Mouse (Mus musculus): ENCODE measurements around the gene Ect2.

Ect2 gene

DNA sequence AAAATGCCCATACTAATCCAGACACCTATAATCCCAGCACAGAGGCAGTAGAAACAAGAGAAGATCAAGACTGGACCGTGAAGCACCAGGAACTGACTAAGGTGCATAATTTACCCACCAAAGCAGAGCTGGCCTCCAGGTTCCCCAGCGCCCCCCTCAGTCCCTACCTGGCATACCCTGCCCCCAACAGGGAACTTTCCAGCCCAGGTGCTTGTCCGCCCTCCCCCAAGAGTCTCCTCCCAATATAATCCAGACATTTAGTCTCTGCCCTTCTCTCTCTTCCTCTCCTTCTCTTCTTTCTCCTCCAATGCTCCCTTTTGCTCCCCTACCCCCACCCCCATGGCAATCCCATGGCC, 2.9 kb upstream of the Ect2 start:
- DNase-seq (ENCODE audit: low spot score in 2 of 2): no peak

- DNase-seq (ENCODE audit: low spot score in 2 of 2): no peak
These were observed 2.3 kb upstream of the Ect2 start for GRCm38 (mm10) chr3:27155856-27156593.

GRCm38 (mm10) chr3:27155051-27155855, 1.6 kb upstream of the Ect2 start:
- DNase-seq (ENCODE audit: low spot score in 2 of 2): no peak

DNA sequence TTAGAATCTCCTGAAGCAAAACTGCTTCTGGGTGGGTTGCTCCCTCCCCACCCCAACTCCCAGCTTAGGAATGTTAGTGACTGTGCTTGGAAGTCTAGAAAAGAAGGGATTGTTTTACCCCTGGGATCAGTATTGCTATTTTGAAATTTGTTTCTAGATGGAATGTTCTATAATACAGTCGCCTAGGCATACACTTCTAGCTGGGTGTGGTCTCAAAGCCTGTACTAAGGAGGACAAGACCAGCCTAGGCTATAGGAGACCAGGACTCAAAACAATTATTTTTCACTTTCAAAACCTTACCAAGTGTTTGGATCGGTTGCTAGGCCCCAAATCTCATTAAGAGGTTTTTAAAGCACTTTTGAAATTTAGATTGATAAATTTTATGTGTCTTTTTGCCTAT, 602 bp upstream of the Ect2 start:
- DNase-seq (ENCODE audit: low spot score in 2 of 2): no peak

DNA sequence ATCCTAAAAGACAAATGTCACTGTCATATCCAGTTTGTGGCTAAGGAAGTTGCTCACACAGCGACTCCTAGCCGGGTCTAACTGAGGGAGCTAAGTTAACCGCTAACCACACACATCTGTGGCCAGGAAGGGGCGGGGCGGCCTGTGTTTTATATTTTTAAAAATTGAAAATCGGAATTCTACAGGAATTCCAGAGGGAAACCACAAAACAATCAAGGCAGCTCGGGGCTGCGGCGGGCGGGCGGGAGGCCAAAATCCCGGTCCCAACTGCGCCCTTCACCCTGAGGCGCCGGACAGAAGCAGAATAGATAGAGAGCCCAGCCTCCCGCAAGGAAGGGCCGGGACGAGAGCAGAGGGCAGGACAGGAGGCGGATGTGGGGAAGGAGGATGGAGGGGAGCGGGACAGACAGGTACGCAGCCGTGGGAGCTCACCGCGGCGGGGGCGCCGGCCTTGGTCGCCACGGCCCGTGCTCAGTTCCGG, 447 bp downstream of the Ect2 start:
- peak; percentile 3 to 7 for DNase-seq (ENCODE audit: low spot score in 2 of 2)

DNA sequence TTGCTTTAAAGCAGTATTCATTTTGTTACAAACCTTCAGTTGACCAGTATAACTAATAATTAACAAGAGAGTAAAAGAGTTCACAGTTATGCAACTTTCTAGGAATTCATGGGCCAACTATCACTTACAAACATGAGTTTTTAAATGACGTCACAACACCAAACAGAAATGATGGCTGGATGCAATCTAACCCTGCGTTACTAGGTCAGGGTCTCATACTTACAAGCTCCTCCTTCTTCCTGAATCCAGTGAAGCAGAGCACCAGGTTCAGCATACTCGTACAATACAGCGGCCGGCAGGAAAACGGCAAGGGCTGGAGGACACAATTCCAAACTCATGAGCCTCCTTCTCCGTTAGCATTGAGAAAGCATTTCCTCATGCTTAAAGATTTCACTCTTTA, 7.9 kb downstream of the Ect2 start:
- DNase-seq (ENCODE audit: low spot score in 2 of 2): no peak

- DNase-seq (ENCODE audit: low spot score in 2 of 2): no peak
These were observed 10.1 kb downstream of the Ect2 start for GRCm38 (mm10) chr3:27143570-27143969.

DNA sequence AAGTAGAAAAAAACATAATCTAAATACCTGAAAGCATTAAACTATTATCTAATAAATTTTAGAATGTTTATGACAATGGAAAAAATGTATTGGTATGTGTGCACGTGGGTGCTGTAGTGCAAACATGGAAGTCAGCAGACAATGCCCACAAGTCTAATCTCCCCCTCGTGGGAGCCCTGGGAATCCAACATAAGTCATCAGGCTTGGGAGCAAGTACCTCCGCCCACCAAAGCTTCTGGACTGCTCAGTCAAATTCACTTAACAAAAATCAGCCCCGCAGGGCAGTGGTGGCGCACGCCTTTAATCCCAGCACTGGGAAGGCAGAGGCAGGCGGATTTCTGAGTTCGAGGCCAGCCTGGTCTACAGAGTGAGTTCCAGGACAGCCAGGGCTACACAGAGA, 13.6 kb downstream of the Ect2 start:
- DNase-seq (ENCODE audit: low spot score in 2 of 2): no peak

DNA sequence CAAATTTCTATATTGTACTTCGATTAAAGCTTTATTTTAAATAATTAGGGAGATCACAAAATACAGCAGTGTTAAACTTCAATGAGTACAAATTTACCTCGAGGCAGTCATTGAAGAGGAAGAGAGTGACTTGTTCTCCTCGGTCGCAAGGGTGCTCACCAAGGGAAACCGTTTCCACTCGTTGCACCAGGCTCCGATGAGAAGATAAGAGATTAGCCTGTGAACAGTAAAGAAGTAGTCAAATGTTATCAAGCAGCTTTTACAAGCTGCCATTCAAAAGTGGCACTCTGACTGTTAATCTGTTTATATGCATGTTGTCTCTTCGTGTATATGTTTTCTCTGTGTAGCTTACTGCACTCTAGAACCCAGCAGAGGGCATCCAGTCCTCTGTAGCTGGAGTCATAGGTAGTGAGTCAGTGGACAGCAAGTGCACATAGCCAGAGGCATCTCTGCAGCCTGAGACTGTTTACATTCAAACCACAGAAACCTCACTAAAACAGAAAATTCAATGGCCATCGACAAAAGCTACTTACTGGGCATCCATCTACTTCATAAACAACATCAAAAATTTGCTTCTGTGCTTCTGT, 31.7 kb downstream of the Ect2 start:
- no peak for DNase-seq (ENCODE audit: low spot score in 2 of 2)

- DNase-seq (ENCODE audit: low spot score in 2 of 2): no peak
These were observed 32.7 kb downstream of the Ect2 start for GRCm38 (mm10) chr3:27120932-27121331.

DNA sequence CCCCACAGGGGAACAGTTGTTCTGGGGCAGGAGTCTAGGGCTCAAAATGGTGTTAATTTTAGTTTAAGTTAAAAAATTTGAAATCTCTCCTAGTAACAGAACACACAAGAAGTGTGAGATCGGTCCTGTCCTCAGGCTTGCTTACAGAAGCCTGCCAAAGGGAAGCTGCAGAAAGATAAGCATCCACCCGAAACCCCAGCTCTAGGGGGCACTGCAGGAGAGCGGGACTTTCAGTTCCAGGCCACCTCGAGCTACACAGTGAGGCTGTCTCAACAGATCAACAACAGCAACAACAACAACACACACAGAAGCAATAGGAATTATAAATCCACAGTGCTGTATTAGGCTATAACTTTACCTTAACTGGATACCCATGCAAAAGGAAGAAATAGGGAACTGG, 35.5 kb downstream of the Ect2 start:
- DNase-seq (ENCODE audit: low spot score in 2 of 2): no peak

DNA sequence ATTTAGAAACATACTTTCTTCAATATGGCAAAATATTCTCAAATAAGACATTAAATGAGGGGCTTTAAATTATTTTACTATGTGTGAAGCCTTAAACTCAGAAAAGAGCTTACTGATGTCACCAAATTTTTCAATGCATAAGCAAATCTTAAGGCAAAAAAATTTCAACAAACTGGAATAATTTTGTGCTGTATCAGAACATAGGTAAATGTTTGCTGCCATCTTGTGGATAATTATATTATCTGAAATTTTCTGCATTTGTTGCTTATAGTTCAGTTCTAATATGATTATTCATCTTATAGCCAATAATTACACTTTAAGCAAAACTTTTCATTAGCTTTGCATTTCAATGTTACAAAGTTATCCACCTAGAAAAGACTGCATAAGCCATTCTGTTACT, 42.8 kb downstream of the Ect2 start:
- DNase-seq (ENCODE audit: low spot score in 2 of 2): no peak

- no peak for DNase-seq (ENCODE audit: low spot score in 2 of 2)
These were observed 44.6 kb downstream of the Ect2 start for GRCm38 (mm10) chr3:27109109-27109508.

DNA sequence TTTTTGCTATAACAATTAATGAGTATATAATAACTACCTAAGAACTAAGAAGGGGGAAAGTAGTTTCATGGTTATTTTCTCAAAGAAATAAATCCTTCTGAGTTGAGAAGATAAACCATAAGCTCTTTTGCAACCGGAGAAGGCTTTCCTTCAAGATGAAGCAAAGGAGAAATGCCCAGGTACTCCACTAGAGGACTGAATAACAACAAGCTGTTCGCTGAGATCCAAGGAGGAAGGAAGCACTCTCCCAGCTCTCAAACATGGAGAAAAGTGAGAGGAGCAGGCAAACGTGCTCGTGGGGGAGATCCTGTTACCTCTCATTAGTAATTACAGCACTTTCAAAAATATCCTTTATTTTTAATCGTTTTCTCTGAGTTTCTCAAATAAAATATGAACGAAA, 46.5 kb downstream of the Ect2 start:
- no peak for DNase-seq (ENCODE audit: low spot score in 2 of 2)

- DNase-seq (ENCODE audit: low spot score in 2 of 2): no peak
These were observed 50.7 kb downstream of the Ect2 start for GRCm38 (mm10) chr3:27102965-27103364.

DNA sequence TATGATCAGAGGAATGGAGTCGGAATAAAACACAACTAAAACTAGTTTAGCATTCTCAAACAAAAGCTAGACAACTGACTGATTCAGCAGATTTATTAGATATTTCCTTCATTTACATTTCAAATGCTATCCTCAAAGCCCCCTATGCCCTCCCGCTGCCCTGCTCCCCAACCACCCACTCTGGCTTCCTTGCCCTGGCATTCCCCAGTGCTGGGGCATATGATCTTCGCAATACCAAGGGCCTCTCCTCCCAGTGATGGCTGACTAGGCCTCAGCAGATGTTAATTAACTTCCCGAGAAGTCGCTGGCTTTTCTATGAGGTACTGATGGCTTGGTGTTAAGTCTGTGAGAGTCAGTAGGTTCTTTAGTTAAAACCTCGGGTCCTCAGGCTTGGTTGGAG, 55.0 kb downstream of the Ect2 start:
- no peak for DNase-seq (ENCODE audit: low spot score in 2 of 2)

DNA sequence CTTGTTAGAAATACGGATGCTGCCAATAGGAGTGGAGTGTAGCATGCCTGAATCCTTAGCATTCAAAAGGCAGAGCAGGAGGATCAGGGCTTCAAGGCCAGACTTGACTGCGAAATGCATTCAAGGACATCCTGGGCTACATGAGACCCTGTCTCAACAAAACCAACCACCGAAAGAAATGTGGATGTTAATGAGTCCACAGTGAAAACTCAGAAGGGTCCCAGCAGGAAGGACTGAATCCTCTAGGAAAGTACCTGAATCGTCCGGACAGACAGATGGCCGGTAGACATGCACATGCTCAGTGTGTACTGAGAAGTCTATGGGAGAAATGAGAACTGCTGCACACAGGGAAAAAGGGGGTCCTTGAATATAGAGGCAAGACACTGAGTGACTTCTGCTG, 67.5 kb downstream of the Ect2 start:
- no peak for DNase-seq (ENCODE audit: low spot score in 2 of 2)

- no peak for DNase-seq (ENCODE audit: low spot score in 2 of 2)
These were observed 72.2 kb downstream of the Ect2 start for GRCm38 (mm10) chr3:27081229-27082060.

GRCm38 (mm10) chr3:27080061-27080770, 73.5 kb downstream of the Ect2 start:
- no peak for DNase-seq (ENCODE audit: low spot score in 2 of 2)

DNA sequence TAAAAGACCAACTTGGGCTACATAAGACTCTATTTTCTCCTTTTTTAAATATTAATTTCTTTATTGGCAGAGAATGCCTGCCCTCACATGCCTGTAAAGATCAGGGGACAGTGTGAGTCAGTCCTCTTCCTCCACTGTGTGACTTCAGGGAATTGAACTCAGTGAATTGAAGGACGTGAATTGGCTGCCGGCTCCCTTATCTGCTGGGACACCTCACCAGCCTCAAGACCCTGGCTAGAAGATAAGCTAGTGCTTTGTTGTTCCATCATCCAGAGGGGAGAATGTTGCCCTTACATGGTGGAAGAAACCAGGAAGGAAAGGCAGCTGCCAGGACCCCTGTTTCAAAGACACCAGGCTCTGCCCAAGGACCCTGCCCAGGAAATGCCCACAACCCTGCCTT, 79.8 kb downstream of the Ect2 start:
- no peak for DNase-seq (ENCODE audit: low spot score in 2 of 2)

DNA sequence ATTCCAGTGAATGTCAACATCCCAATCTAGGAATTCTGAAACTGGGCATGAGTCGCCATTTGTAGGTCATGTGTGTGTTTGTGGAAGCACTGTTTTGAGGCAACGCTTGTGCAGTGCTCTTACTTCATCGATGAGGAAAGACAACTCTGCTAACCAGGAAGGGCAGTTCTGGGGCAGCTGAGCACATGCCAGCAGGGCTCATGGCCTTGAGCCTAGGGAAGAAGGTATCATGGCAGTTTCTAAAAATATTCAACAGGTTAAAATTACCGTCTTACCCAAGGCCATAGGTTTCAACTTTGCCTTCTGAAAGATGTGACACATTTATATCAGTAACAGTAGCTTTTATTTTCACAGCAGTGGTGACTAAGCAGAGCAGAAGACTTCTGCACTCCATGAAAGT, 82.0 kb downstream of the Ect2 start:
- no peak for DNase-seq (ENCODE audit: low spot score in 2 of 2)
